Mouse (Mus musculus): ENCODE data around the gene Gm49403.

- TF ChIP-seq POLR2A (IDR thresholded peaks at IDR 0.05; ENCODE audit: control insufficient read depth, extremely low read depth, insufficient read depth, low read length, poor library complexity) (no peak), CTCF (IDR thresholded peaks at IDR 0.05; ENCODE audit: borderline replicate concordance, control insufficient read depth, extremely low read depth, insufficient read depth, low read length, poor library complexity) (no peak)
These were observed 28.1 kb downstream of the Gm49403 start for GRCm38 (mm10) chr19:8911810-8912209.

Measured in thymus, adult 2 months (tissue).